14 mouse cellular contexts compared by ENCODE assay signal in genomic region chr10:122040372-122040771, GRCm38 (mm10). TPM values are rescaled to one million over a fixed set of nuclear protein-coding genes. Genes with fewer than 3 reads are reported as not detected.
DNase-seq lines count a peak whose midpoint lies in the region; ATAC-seq and TF ChIP-seq lines count a peak whose summit lies in the region.
"Had no signal": no experiment of that assay in that cellular context is flagged by ENCODE, and none has a peak within 500 bp of the region (broad histone marks: within the 10 kb centered on the region; RNA-seq: fewer than 3 reads in every experiment).

No protein-coding gene starts in this region.

- peaks cover 8% of the 10 kb centered on the region; the same call in 1 of the 2 replicates for H3K36me3 ChIP-seq in forebrain, embryonic 13.5 days (ENCODE audit: poor library complexity, severe bottlenecking)
- H3K36me3 ChIP-seq in kidney, embryonic 14.5 days (ENCODE audit: control insufficient read depth, insufficient read depth, low read length): peaks cover 2% of the 10 kb centered on the region; the same call in 1 of the 2 replicates

- peak; percentile 51 for TF ChIP-seq CTCF in left cerebral cortex, adult 2 months (IDR thresholded peaks at IDR 0.05)
- peak; percentile 68 for TF ChIP-seq CTCF in Patski (IDR thresholded peaks at IDR 0.05)
- TF ChIP-seq CTCF in olfactory bulb, adult 2 months (IDR thresholded peaks at IDR 0.05; ENCODE audit: insufficient read depth, low read depth, low read length): peak; percentile 12; the same call in 1 of the 2 replicates

- H3K27ac ChIP-seq in left cerebral cortex, adult 2 months: no peak overlapping the region
- H3K27ac ChIP-seq in olfactory bulb, adult 2 months (ENCODE audit: insufficient read depth, low read depth, low read length): no peak overlapping the region
- no peak overlapping the region for H3K27ac ChIP-seq in forebrain, embryonic 13.5 days
- no peak overlapping the region for H3K27ac ChIP-seq in kidney, embryonic 14.5 days (ENCODE audit: low read depth, low read length)
- H3K27ac ChIP-seq: embryonic facial prominence, embryonic 12.5 days; limb, embryonic 15.5 days had no signal

- no peaks in the 10 kb centered on the region for H3K4me1 ChIP-seq in olfactory bulb, adult 2 months (ENCODE audit: control insufficient read depth, insufficient read depth, low read length)
- peaks cover 7% of the 10 kb centered on the region for H3K4me1 ChIP-seq in forebrain, embryonic 13.5 days
- H3K4me1 ChIP-seq in kidney, embryonic 14.5 days (ENCODE audit: control insufficient read depth, insufficient read depth, low read length): no peaks in the 10 kb centered on the region

- intact Hi-C loops in left cerebral cortex, adult 2 months (cut with DNase I): no loop called here
- intact Hi-C loops in left cerebral cortex, postnatal 25 days (cut with DNase I): no loop called here

- no peak for TF ChIP-seq POLR2A in olfactory bulb, adult 2 months (IDR thresholded peaks at IDR 0.05; ENCODE audit: insufficient read depth, low read depth, low read length)

- CTCF ChIA-PET in Patski (lab: Charles Lee): interaction anchor here (1.1 kb wide), 1 partner anchor 9 kb away, joined by 3 read pairs; no protein-coding TSS in a partner anchor

- in situ Hi-C loops in Patski (cut with MboI; ENCODE audit: low pct_unique_long_range_greater_than_20kb): no loop called here

- H3K4me3 ChIP-seq in left cerebral cortex, adult 2 months: no peak overlapping the region
- H3K4me3 ChIP-seq in olfactory bulb, adult 2 months (ENCODE audit: insufficient read depth, low read depth, low read length): no peak overlapping the region
- H3K4me3 ChIP-seq in forebrain, embryonic 13.5 days: no peak overlapping the region
- H3K4me3 ChIP-seq in kidney, embryonic 14.5 days (ENCODE audit: low read length): no peak overlapping the region
- H3K4me3 ChIP-seq: embryonic facial prominence, embryonic 12.5 days; limb, embryonic 15.5 days had no signal

- no peak for ATAC-seq in CD4-positive, CD25-positive, alpha-beta regulatory T cell, adult 4 months
- ATAC-seq in Patski: no peak
- ATAC-seq in forebrain, embryonic 13.5 days: no peak
- no peak for ATAC-seq in kidney, embryonic 14.5 days (ENCODE audit: low FRiP score, low TSS enrichment)

- no peak overlapping the region for H3K4me2 ChIP-seq in forebrain, embryonic 13.5 days
- no peak overlapping the region for H3K4me2 ChIP-seq in kidney, embryonic 14.5 days (replicated peaks; ENCODE audit: low read depth, low read length)
- H3K4me2 ChIP-seq: embryonic facial prominence, embryonic 12.5 days; limb, embryonic 15.5 days had no signal

- DNase-seq in CD4-positive, CD25-positive, alpha-beta regulatory T cell, adult 2 months (ENCODE audit: low read depth, low spot score): peak; percentile 59
- DNase-seq in left cerebral cortex, adult 2 months (ENCODE audit: extremely low spot score in 1 of 2, low spot score in 2 of 2): no peak
- no peak for DNase-seq in left cerebral cortex, postnatal 25 days (ENCODE audit: low spot score in 2 of 2)
- DNase-seq in Patski (ENCODE audit: low read depth, low spot score): no peak
- DNase-seq: heart, adult 18-20 months; kidney, adult 8-10 months; right cerebral cortex, postnatal 25 days had no signal

- H3K27me3 ChIP-seq in Patski: no peaks in the 10 kb centered on the region
- no peaks in the 10 kb centered on the region for H3K27me3 ChIP-seq in forebrain, embryonic 13.5 days
- no peaks in the 10 kb centered on the region for H3K27me3 ChIP-seq in kidney, embryonic 14.5 days (ENCODE audit: control insufficient read depth, insufficient read depth, low read length)
- H3K27me3 ChIP-seq: embryonic facial prominence, embryonic 12.5 days; limb, embryonic 15.5 days had no signal

- 53% methylated on average over 4 of the region's 4 CpGs for WGBS in olfactory bulb, adult 2 months
- WGBS in forebrain, embryonic 13.5 days: 37% methylated on average over 4 of the region's 4 CpGs
- WGBS in kidney, embryonic 14.5 days: 61% methylated on average over 4 of the region's 4 CpGs

- POLR2A ChIA-PET in Patski (lab: Charles Lee): no interaction called here

- H3K9ac ChIP-seq in forebrain, embryonic 13.5 days: no peak overlapping the region
- no peak overlapping the region for H3K9ac ChIP-seq in kidney, embryonic 14.5 days (ENCODE audit: low read depth, low read length)
- H3K9ac ChIP-seq: embryonic facial prominence, embryonic 12.5 days; limb, embryonic 15.5 days had no signal

- H3K9me3 ChIP-seq in forebrain, embryonic 13.5 days (replicated peaks): peaks cover 4% of the 10 kb centered on the region; the same call in 1 of the 2 replicates
- no peaks in the 10 kb centered on the region for H3K9me3 ChIP-seq in kidney, embryonic 14.5 days (ENCODE audit: control insufficient read depth, low read length)
- H3K9me3 ChIP-seq: embryonic facial prominence, embryonic 12.5 days; limb, embryonic 15.5 days had no signal

RNA-seq across cellular contexts. Expression of gene Srgap1, which starts 6.7 kb away (rescaled TPM):
- polyA plus RNA-seq in CD4-positive, CD25-positive, alpha-beta regulatory T cell, adult 4 months (2017; shearing (Covaris generic)): under 1 TPM in 1 of 2 experiments, not detected in 1; 0.39 TPM
- 10 to 100 TPM in 1 of 2 experiments, 1 to 10 TPM in 1; 7.6 to 11.7 TPM for total RNA-seq in left cerebral cortex, adult 2 months (2021)
- 10 to 100 TPM in 1 of 2 experiments, 1 to 10 TPM in 1; 8.5 to 12.5 TPM for total RNA-seq in left cerebral cortex, postnatal 25 days (2021)
- 17.4 TPM for polyA plus RNA-seq in Patski (2021)
- not detected in 2 replicates for polyA plus RNA-seq in olfactory bulb, adult 2 months (2012; ENCODE audit: insufficient read depth, insufficient read length, low replicate concordance, missing spikeins)
- polyA plus RNA-seq in forebrain, embryonic 13.5 days (2015; fragmentation: Nextera tagmentation; extraction: Ambion mirVana): 22.2 and 24.6 TPM in 2 replicates
- 18.7 and 20.5 TPM in 2 replicates for polyA plus RNA-seq in kidney, embryonic 14.5 days (2014; fragmentation: Nextera tagmentation; extraction: Ambion mirVana)
- total RNA-seq: monocyte, adult 5-6 weeks had no signal

RNA-seq across cellular contexts. Expression of gene Rxylt1, which starts 56.8 kb away (rescaled TPM):
- polyA plus RNA-seq in CD4-positive, CD25-positive, alpha-beta regulatory T cell, adult 4 months (2017; shearing (Covaris generic)): 10 to 100 TPM; 10.9 to 15.3 TPM
- total RNA-seq in left cerebral cortex, adult 2 months (2021): 10 to 100 TPM; 34.1 to 48.1 TPM
- 10 to 100 TPM; 42.7 to 43.0 TPM for total RNA-seq in left cerebral cortex, postnatal 25 days (2021)
- polyA plus RNA-seq in Patski (2021): 46.4 TPM
- not detected in 2 replicates for polyA plus RNA-seq in olfactory bulb, adult 2 months (2012; ENCODE audit: insufficient read depth, insufficient read length, low replicate concordance, missing spikeins)
- polyA plus RNA-seq in forebrain, embryonic 13.5 days (2015; fragmentation: Nextera tagmentation; extraction: Ambion mirVana): 27.7 and 30.6 TPM in 2 replicates
- polyA plus RNA-seq in kidney, embryonic 14.5 days (2014; fragmentation: Nextera tagmentation; extraction: Ambion mirVana): 56.1 and 57.9 TPM in 2 replicates

Comparison
In these comparisons a context has a peak if more than half of its experiments do, and no peak if none do; other contexts are left out.
1. CTCF ChIP-seq: peak in every context shown above with its lines; median percentile 68 in Patski; 51 in left cerebral cortex, adult 2 months; 12 in olfactory bulb, adult 2 months.
2. RNA of gene Srgap1, which starts 6.7 kb away (polyA plus RNA-seq): 22.2 to 24.6 TPM in forebrain, embryonic 13.5 days, 18.7 to 20.5 TPM in kidney, embryonic 14.5 days and 17.4 TPM in Patski (single experiment); 0.39 TPM in CD4-positive, CD25-positive, alpha-beta regulatory T cell, adult 4 months and not detected in olfactory bulb, adult 2 months; every median in the first group is over 10 times any median in the second.